Mouse (Mus musculus) skeletal muscle tissue, adult 2 months (tissue): ENCODE data around the gene Ccs.

Source experiments
- DNase-seq: peaks from one replicate; pipeline ENCODE4 v3.0.0-alpha.2; 2012; ENCODE audit warnings: low read depth, low spot score

The Ccs gene

DNA sequence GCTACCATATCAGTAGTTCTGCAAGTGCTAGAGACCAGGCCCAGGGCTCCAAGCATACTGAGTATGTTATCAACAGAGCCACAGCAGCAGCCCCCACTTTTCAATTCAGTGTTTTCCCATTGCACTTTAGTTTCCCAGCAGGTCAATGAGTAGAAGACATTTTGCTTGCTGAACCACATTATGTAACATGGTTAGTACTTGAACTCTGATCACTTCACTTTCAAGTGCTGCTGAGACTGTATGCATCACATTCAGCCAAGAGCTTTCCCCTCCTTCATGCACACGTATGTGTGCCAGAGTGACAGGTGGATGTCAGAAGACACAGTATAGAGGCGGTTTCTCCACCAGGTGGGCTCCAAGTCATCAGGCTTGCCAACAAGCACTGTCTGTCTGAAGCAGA, 56.2 kb downstream of the Ccs start:
- no peak for DNase-seq
